Mouse (Mus musculus) gastrocnemius, adult 8-10 months (tissue): ENCODE measurements around the gene Scgb3a1. TPM values are rescaled to one million over a fixed set of nuclear protein-coding genes. Genes with fewer than 3 reads are reported as not detected.

Source experiments
- DNase-seq, 2 experiments: peaks; one replicate each; pipeline ENCODE4 v3.0.0; 2022; ENCODE audit warnings: low spot score in 2 of 2
- total RNA-seq, 4 experiments: library from RNA; stranded (reverse); gene quantifications; 2 replicates each; pipeline ENCODE4 v1.2.4; 2022

Gene Scgb3a1
- total RNA-seq = not detected

GRCm38 (mm10) chr11:49663310-49663709 is at the start of gene Scgb3a1:
TSS of gene Scgb3a1 (plus strand) at chr11:49663610.
- DNase-seq = no peak

GRCm38 (mm10) chr11:49615856-49616725 is 47.3 kb upstream of the Scgb3a1 start:
- DNase-seq = no peak

GRCm38 (mm10) chr11:49618476-49618875 is 44.9 kb upstream of the Scgb3a1 start:
- DNase-seq = no peak

GRCm38 (mm10) chr11:49621953-49622352 is 41.5 kb upstream of the Scgb3a1 start:
- DNase-seq = no peak

GRCm38 (mm10) chr11:49624156-49624555 is 39.3 kb upstream of the Scgb3a1 start:
- DNase-seq = no peak

- no peak for DNase-seq
These were observed 37.5 kb upstream of the Scgb3a1 start for GRCm38 (mm10) chr11:49625863-49626262.

- DNase-seq = no peak
These were observed 36.7 kb upstream of the Scgb3a1 start for GRCm38 (mm10) chr11:49626748-49627147.

- no peak for DNase-seq
These were observed 32.3 kb upstream of the Scgb3a1 start for GRCm38 (mm10) chr11:49631154-49631553.

GRCm38 (mm10) chr11:49632256-49632655 is 31.2 kb upstream of the Scgb3a1 start:
- DNase-seq = no peak

- no peak for DNase-seq
These were observed 29.3 kb upstream of the Scgb3a1 start for GRCm38 (mm10) chr11:49634101-49634500.

- no peak for DNase-seq
These were observed 27.7 kb upstream of the Scgb3a1 start for GRCm38 (mm10) chr11:49635671-49636070.

- DNase-seq = no peak
These were observed 27.0 kb upstream of the Scgb3a1 start for GRCm38 (mm10) chr11:49636449-49636848.

- no peak for DNase-seq
These were observed 17.7 kb upstream of the Scgb3a1 start for GRCm38 (mm10) chr11:49645677-49646076.

- no peak for DNase-seq
These were observed 13.1 kb upstream of the Scgb3a1 start for GRCm38 (mm10) chr11:49650113-49650993.

GRCm38 (mm10) chr11:49650994-49651761 is 12.2 kb upstream of the Scgb3a1 start:
- no peak for DNase-seq

GRCm38 (mm10) chr11:49651762-49652322 is 11.6 kb upstream of the Scgb3a1 start:
- no peak for DNase-seq

GRCm38 (mm10) chr11:49652401-49653078 is 10.9 kb upstream of the Scgb3a1 start:
- DNase-seq = peak; percentile 58 to 67

GRCm38 (mm10) chr11:49653079-49653408 is 10.4 kb upstream of the Scgb3a1 start:
- DNase-seq = no peak

- DNase-seq = no peak
These were observed 8.8 kb upstream of the Scgb3a1 start for GRCm38 (mm10) chr11:49654651-49655050.

- no peak for DNase-seq
These were observed 7.9 kb upstream of the Scgb3a1 start for GRCm38 (mm10) chr11:49655501-49655900.

- no peak for DNase-seq
These were observed 5.3 kb upstream of the Scgb3a1 start for GRCm38 (mm10) chr11:49658065-49658464.
